Mouse (Mus musculus) mouse embryonic stem cell (cell line): ENCODE results near the gene Tmem121.
"Not testable (repeated sequence)": the region's sequence is repeated elsewhere in the genome, so short reads cannot be mapped to it uniquely, and the experiment has no call there.

ENCODE experiments used
- in situ Hi-C, 2 experiments: fragments of 300-500 bp; cut with MboI; formaldehyde crosslinking; loops; 1 replicate in 1 of 2; 3 replicates in 1 of 2; pipeline ENCODE4 v1.14.3; 2019 to 2020; ENCODE audit warnings: low sequenced_read_pairs in 2 of 2, low pct_unique_long_range_greater_than_20kb in 1 of 2, mixed read lengths in 1 of 2; ENCODE audit not compliant: unreplicated experiment in 1 of 2

Gene Tmem121

GRCm38 (mm10) chr12:113176960-113177725 is 8.6 kb upstream of the Tmem121 start:
- in situ Hi-C loops: no loop called here

GRCm38 (mm10) chr12:113181020-113181419 is 4.7 kb upstream of the Tmem121 start:
- in situ Hi-C loops: loop anchor here in 1 of 2 experiments (10.0 kb wide), 1 partner anchor 306 kb away; no protein-coding TSS in a partner anchor

DNA sequence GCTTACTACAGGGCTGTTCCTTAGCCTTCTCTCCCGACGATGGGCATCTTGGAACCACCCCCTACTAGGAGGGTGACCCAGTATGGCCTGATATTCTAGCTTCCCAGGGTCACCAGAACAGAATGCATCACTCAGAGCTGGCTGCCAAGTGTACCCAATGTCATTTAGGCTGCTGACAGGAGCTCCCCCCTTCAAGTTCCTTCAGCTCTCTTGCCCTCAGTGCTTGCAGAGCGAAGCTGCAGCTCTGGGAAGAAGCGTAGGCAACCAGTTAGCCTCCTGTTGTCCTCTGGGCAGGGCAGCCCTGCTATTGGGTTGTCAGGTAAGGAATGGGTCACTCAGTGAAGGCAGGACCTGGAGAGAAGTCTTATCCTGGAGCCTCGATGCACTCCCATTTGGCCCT is 785 bp upstream of the Tmem121 start:
- in situ Hi-C loops: loop anchor here in 1 of 2 experiments (10.0 kb wide), 1 partner anchor 310 kb away; no protein-coding TSS in a partner anchor

GRCm38 (mm10) chr12:113186326-113187010 is 738 bp downstream of the Tmem121 start:
- in situ Hi-C loops: loop anchor here in 1 of 2 experiments (10.0 kb wide), 1 partner anchor 312 kb away; no protein-coding TSS in a partner anchor

DNA sequence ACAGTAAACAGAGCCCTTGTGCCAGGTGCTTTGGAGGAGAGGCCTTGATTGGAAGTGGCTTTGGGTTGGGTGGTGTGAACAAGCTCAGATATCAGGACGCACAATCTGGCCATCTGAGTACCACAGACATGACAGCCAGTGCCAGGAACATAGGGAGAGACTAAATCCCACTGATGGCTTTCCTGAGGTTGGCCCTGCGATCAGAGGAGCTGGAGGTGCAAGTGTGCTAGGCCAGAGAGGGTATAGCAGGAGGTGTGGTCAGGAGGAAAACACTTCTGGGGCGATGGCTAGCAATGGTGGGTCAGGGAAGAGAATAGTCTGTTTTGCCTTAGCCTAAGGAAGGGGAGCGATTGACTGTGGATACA is 1.3 kb downstream of the Tmem121 start:
- in situ Hi-C loops: loop anchor here in 1 of 2 experiments (10.0 kb wide), 1 partner anchor 312 kb away; no protein-coding TSS in a partner anchor

DNA sequence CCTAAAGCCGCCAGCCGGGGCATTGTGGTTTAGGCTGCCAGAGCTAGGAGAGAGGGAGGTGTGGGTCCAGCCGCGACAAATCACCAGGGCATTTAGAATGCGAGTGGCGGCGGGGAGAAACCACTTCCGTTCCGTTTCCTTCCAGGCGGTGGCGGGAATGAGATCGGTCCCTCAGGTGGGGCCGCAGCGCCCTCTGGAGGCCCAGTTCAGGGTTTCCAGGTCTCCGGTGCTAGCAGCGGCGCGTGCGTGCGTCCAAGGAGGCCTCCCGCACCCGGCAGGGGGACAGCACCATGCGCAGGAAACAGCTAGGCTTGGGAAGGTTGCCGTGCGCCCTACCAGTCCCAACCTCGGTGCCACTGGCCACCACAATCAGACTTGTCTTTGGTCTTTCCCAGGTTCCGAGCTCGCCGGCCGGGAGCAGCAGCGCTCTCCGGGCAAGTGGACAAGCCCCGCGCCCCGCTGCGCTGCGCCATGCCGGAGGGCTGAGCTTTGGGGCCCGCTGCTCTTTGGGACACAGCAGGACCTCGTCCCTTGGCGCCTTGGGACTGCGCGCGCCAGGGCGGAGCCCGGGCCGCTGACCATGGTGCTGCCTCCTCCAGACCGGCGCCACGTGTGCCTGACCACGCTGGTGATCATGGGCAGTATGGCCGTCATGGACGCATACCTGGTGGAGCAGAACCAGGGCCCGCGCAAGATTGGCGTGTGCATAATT is 2.0 kb downstream of the Tmem121 start:
- in situ Hi-C loops: loop anchor here in 1 of 2 experiments (10.0 kb wide), 1 partner anchor 313 kb away; no protein-coding TSS in a partner anchor

- in situ Hi-C loops: loop anchor here in 1 of 2 experiments (10.0 kb wide), 1 partner anchor 314 kb away; no protein-coding TSS in a partner anchor
Measured at GRCm38 (mm10) chr12:113188349-113189055, 2.8 kb downstream of the Tmem121 start.

DNA sequence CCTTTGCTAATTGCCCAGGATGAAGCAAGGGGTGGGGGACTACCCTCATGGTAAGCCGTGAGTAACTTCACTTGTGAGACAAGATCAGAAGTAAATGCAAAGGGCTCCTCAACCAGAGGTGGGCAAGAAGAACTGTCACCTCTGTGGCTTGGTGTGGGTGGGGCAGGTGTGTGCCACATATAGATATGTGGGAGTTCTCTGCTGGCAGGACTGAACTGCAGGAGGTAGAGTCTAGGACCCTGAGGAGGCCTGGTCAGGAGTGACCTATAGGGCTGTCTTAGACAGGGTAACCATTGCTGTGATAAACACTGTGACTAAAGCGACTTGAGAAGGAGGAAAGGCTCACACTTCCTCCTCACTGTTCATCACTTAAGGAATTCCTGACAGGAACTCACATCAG is 7.7 kb downstream of the Tmem121 start:
- in situ Hi-C loops: no loop called here

DNA sequence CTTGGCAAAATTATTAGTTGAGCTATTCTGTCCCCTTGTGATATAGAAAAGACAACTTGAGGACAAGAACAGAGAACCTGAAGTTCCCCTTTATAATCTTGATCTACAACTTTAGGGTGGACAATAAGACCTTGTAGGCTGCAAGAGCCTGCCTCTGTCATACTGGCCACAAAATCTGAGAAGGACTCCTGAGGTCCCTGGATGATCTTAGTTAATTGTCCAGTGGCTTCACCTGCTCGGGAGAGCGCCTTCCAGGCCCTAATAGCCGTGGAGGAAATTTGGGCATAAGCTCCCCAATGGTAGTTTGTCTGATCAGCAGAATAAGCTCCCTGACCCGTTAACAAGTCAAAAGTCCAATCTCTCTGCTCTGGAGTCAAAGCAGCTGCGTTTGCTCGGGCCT is 13.4 kb downstream of the Tmem121 start:
- in situ Hi-C loops: not testable (repeated sequence)

GRCm38 (mm10) chr12:113201301-113201700 is 15.6 kb downstream of the Tmem121 start:
- in situ Hi-C loops: loop anchor here (25.0 kb wide), 4 partner anchors 386 to 936 kb away; no protein-coding TSS in a partner anchor

- in situ Hi-C loops: loop anchor here (25.0 kb wide), 4 partner anchors 385 to 935 kb away; no protein-coding TSS in a partner anchor
Measured at GRCm38 (mm10) chr12:113202008-113202407, 16.3 kb downstream of the Tmem121 start.

GRCm38 (mm10) chr12:113203522-113203921 is 17.8 kb downstream of the Tmem121 start:
- in situ Hi-C loops: loop anchor here (25.0 kb wide), 4 partner anchors 384 to 934 kb away; no protein-coding TSS in a partner anchor

DNA sequence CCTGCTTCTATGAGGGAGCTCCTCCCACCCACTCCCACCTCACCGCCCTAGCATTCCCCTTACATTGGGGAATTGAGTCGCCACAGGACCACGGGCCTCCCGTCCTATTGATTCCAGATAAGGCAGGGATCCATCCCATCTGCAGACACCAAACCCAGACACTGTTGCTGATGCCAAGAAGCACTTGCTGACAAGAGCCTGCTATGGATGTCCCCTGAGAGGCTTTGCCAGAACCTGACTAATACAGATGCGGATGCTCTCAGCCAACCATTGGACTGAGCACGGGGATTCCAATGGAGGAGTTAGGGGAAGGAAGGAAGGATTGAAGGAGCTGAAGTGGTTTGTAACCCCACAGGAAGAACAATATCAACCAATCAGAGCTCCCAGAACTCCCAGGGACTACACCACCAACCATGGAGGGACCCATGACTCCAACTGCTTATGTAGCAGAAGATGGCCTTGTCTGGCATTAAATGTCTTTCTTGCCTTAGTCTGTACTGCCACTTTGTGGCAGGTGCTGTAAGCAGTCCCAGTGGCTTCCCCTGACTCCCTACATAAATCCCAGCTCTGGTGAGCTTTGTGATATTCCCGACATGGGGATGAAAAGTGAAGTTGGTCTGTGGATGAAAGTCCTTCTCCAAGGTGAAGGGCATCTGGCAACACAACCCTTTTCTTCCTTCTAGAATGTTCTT is 19.7 kb downstream of the Tmem121 start:
- in situ Hi-C loops: loop anchor here (25.0 kb wide), 4 partner anchors 382 to 932 kb away; no protein-coding TSS in a partner anchor

GRCm38 (mm10) chr12:113207737-113208136 is 22.0 kb downstream of the Tmem121 start:
- in situ Hi-C loops: loop anchor here (25.0 kb wide), 4 partner anchors 380 to 930 kb away; no protein-coding TSS in a partner anchor

DNA sequence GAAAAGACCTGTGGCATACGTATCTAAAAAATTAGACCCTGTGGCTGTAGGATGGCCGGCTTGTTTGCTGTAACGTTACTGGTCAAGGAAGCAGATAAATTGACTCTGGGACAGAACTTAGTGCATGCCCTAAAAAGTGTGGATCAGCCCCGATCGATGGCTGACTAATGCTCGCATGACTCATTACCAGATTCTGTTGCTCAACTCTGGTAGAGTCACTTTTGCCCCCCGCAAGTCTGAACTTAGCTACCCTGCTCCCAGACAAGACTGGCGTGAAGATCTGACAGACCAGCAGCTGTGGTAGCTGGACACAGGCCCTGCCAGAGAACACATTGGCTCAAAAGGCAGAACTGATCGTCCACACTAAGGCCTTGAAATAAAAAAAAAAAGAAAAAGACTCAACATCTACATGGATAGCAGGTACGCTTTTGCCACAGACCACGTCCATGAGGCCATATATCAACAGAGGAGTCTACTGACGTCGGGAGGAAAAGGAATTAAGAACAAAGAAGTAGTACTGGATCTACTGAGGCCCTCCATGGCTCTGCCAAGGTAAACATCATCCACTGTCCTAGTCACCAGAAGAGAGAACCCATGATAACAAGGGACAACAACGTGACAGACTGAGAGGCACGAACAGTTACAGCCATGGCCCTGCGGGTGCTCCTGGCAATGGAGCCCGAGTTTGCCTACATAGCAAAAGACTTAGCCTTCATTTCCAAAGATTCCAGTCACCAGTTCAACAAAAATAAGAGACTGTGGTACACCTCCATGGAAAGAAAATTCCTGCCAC is 25.1 kb downstream of the Tmem121 start:
- in situ Hi-C loops: loop anchor here (25.0 kb wide), 4 partner anchors 377 to 927 kb away; no protein-coding TSS in a partner anchor

GRCm38 (mm10) chr12:113211772-113212171 is 26.0 kb downstream of the Tmem121 start:
- in situ Hi-C loops: loop anchor here (25.0 kb wide), 4 partner anchors 376 to 926 kb away; no protein-coding TSS in a partner anchor
